Mouse (Mus musculus) heart, postnatal 36 days (tissue): ENCODE measurements around the gene Large1. TPM values are rescaled to one million over a fixed set of nuclear protein-coding genes. Genes with fewer than 3 reads are reported as not detected.
"Not testable (repeated sequence)": the region's sequence is repeated elsewhere in the genome, so short reads cannot be mapped to it uniquely, and the experiment has no call there.

Experiments used
- DNase-seq, 2 experiments: peaks; one replicate each; pipeline ENCODE4 v3.0.0; 2021 to 2022
- intact Hi-C: fragments of 180-260 bp; cut with DNase I; formaldehyde crosslinking; loops from one replicate; pipeline ENCODE4 v1.15.1; 2025
- total RNA-seq, 2 experiments: library from RNA; stranded (reverse); gene quantifications; 2 replicates each; pipeline ENCODE4 v1.2.3; 2021

The Large1 gene
- total RNA-seq, result 10 to 100 TPM; 36.9 to 37.8 TPM

GRCm38 (mm10) chr8:73353108-73353793 lies at the start of gene Large1:
Large1 (minus strand) TSS chr8:73353540.
- intact Hi-C loops, result loop anchor here (5.0 to 10.0 kb wide), 2 partner anchors 351 to 628 kb away; partner anchors contain the start of gene Sin3b
- peak; percentile 96 for DNase-seq

- intact Hi-C loops, result no loop called here
- DNase-seq, result no peak
These were observed 47.0 kb upstream of the Large1 start for GRCm38 (mm10) chr8:73400343-73400742.

GRCm38 (mm10) chr8:73373001-73373400 lies 19.7 kb upstream of the Large1 start:
- intact Hi-C loops, DNase-seq: not testable (repeated sequence)

GRCm38 (mm10) chr8:73355979-73356378 lies 2.6 kb upstream of the Large1 start:
- peak; percentile 31 to 48 for DNase-seq
- intact Hi-C loops, result loop anchor here (2.0 to 10.0 kb wide), 2 partner anchors 123 to 631 kb away; partner anchors contain the start of gene Sin3b

GRCm38 (mm10) chr8:73354201-73354881 lies 1.0 kb upstream of the Large1 start:
- intact Hi-C loops, result loop anchor here (2.0 to 10.0 kb wide), 3 partner anchors 122 to 630 kb away; partner anchors contain the start of gene Sin3b

GRCm38 (mm10) chr8:73353794-73354179 lies 447 bp upstream of the Large1 start:
- intact Hi-C loops, result loop anchor here (2.0 to 10.0 kb wide), 3 partner anchors 121 to 629 kb away; partner anchors contain the start of gene Sin3b
- no peak for DNase-seq

More at GRCm38 (mm10) chr8:73354201-73354881, 1.0 kb upstream of the Large1 start:
- peak; percentile 53 to 59 for DNase-seq

- peak; percentile 53 to 63 for DNase-seq
- intact Hi-C loops, result loop anchor here (5.0 to 10.0 kb wide), 2 partner anchors 350 to 628 kb away; partner anchors contain the start of gene Sin3b
These were observed 836 bp downstream of the Large1 start for GRCm38 (mm10) chr8:73352301-73353107.

- intact Hi-C loops, result loop anchor here (5.0 to 10.0 kb wide), 2 partner anchors 348 to 626 kb away; partner anchors contain the start of gene Sin3b
- DNase-seq, result no peak
These were observed 3.0 kb downstream of the Large1 start for GRCm38 (mm10) chr8:73350366-73350765.

GRCm38 (mm10) chr8:73342761-73343395 lies 10.5 kb downstream of the Large1 start:
- peak; percentile 30 to 54 for DNase-seq
- intact Hi-C loops, result loop anchor here (2.0 kb wide), 1 partner anchor 28 kb away; no protein-coding TSS in a partner anchor

GRCm38 (mm10) chr8:73336845-73337244 lies 16.5 kb downstream of the Large1 start:
- DNase-seq, result no peak
- intact Hi-C loops, result no loop called here

- intact Hi-C loops, result no loop called here
- no peak for DNase-seq
These were observed 24.2 kb downstream of the Large1 start for GRCm38 (mm10) chr8:73329131-73329530.

- no peak for DNase-seq
- intact Hi-C loops, result no loop called here
These were observed 25.3 kb downstream of the Large1 start for GRCm38 (mm10) chr8:73328056-73328455.

GRCm38 (mm10) chr8:73324667-73325066 lies 28.7 kb downstream of the Large1 start:
- intact Hi-C loops, result no loop called here
- DNase-seq, result no peak

- no peak for DNase-seq
- intact Hi-C loops, result no loop called here
These were observed 29.7 kb downstream of the Large1 start for GRCm38 (mm10) chr8:73323591-73323990.

- intact Hi-C loops, result not testable (repeated sequence)
These were observed 33.8 kb downstream of the Large1 start for GRCm38 (mm10) chr8:73319500-73319899.

GRCm38 (mm10) chr8:73313911-73314310 lies 39.4 kb downstream of the Large1 start:
- intact Hi-C loops, result loop anchor here (2.0 kb wide), 1 partner anchor 29 kb away; no protein-coding TSS in a partner anchor
- no peak for DNase-seq

More at GRCm38 (mm10) chr8:73319500-73319899, 33.8 kb downstream of the Large1 start:
- not testable (repeated sequence) for DNase-seq

GRCm38 (mm10) chr8:73312714-73313607 lies 40.4 kb downstream of the Large1 start:
- intact Hi-C loops, result no loop called here
- peak; percentile 22 to 62 for DNase-seq

- intact Hi-C loops, result no loop called here
- DNase-seq, result no peak
These were observed 42.9 kb downstream of the Large1 start for GRCm38 (mm10) chr8:73310471-73310870.

- intact Hi-C loops, result no loop called here
- DNase-seq, result no peak
These were observed 43.3 kb downstream of the Large1 start for GRCm38 (mm10) chr8:73310036-73310435.
